Mouse (Mus musculus): ENCODE measurements around the gene Yjefn3.

Yjefn3 gene

DNA sequence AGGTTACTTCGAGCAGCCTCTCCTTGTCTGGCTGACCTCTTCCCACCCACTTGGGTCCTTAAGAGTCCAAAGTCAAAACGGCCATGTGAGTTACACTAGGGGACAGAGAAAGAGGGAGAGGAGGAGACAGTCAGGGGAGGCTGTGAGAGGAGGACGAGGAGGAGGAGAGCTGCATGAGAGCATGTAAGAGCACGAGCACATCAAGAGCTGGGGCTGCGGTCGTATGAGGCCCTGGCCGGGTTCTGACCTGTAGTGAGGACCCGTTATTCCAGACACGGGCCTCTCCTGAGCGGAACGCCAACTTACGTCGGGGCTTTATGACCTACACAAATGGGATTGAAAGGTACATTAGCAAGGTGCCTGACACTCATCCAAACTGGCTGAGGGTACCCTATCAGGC, 9.4 kb upstream of the Yjefn3 start:
- in situ Hi-C loops (cut with MboI, MseI) = no loop called here

DNA sequence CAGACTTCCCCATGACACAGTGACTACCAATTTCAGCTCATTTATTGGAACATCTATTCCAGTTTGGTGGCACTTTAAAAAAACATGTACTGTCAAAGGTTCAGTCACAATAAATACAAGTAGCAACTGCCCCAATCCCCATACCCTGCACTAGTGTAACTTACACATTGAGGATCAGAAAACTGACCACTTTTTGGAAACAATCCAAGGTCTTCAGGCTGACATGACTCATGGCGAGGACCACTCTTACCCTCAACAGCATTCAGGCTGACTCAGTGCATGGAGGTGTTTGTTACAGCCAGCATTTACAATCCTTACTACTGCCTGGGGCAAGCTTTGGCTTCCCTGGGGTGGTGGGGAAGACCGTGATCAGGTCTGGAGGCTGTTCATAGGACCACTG, 4.6 kb upstream of the Yjefn3 start:
- in situ Hi-C loops (cut with MboI, MseI) = no loop called here

DNA sequence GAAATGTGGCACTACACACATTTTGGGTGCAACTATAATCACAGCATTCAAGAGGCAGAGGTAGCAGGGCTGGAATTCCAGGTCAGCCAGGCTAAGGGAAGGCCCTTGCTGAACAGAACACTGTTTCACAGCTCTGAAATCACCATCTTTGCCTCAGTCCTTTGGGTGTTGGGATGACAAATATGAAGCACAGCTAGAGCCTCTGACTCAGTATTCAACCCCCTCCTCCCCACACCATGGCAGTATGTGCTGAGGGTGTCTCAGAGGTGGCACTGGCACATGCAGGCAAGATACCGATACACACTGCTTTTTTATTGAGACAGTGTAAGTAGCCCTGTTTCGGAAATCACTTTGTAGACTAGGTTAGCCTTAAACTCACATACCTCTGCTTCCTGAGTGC, 3.7 kb upstream of the Yjefn3 start:
- in situ Hi-C loops (cut with MboI, MseI) = no loop called here

DNA sequence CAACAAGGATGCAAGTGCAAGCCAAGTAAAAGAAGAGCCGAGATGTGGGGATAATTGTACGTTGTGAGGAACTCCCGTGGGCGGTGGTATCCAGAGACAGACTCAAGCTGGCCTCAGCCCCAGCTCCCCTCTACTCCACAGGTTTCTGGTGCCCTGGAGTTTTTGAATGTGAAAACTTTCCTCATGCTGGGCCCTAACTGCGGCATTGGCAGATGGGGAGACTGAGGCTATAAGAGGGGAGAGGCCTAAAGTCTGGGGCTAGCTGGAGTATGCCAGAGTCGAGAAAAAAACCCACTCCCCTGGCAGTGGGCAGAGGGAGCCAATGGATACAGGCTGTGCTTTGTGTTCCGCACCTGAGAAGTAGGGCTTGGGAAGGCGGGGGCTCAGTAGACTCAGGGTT, 1.6 kb upstream of the Yjefn3 start:
- in situ Hi-C loops (cut with MboI, MseI) = no loop called here

DNA sequence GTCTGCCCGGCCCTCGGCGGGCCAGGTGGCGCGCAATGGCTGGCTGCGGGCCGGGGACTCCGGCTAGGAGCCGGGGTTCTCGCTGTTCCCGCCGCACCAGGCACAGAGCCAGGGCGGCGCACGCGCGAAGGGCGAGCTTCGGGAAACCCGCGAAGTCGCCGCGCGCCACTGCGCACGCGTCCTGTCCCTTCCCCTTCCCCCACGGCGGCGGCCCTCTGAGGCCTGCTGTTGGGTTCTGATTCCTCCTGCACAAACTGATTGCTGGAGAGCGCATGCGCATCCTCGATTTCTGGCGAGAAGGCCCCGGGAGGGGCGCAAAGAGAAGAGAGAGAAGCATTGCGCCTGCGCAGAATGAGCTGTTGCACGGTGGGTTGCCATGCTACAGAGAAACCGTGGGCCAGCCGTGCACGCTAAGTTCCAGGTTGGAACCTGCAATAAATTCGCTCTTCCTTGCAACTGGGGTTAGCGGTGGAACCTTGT, 591 bp upstream of the Yjefn3 start:
- in situ Hi-C loops (cut with MboI, MseI) = no loop called here

DNA sequence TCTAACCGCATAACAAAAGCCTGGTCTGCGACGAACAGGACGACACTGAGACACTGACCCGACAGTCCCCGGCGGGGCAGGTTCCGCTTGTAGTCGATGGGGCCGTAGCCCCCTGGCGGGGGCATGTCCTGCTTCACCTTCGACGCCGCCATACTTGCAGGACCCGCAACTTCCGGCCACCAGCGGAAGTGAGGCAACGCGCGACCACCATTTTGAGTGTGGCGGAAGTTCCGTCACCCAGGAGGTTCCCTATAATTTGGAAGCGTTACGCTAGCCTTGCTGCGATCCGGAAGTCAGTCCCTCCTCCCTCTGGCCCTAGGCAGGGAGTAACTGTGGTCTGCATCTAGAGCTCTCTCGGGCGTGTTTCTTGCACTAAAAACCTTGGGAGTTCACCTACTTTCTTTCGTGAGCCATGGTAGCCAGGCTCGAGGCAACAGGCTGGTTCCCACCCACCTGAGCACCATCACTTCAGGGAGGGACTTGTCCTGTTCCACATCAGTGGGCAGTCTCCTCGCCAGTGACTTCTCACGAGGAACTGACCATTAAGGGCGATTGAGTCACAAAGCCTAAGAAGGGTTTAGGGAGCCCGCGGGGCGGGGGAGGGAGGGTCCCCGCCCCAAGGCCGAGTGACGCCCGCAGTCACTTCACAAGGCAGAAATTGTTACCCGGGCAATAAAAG, 889 bp downstream of the Yjefn3 start:
- in situ Hi-C loops (cut with MboI, MseI) = no loop called here

DNA sequence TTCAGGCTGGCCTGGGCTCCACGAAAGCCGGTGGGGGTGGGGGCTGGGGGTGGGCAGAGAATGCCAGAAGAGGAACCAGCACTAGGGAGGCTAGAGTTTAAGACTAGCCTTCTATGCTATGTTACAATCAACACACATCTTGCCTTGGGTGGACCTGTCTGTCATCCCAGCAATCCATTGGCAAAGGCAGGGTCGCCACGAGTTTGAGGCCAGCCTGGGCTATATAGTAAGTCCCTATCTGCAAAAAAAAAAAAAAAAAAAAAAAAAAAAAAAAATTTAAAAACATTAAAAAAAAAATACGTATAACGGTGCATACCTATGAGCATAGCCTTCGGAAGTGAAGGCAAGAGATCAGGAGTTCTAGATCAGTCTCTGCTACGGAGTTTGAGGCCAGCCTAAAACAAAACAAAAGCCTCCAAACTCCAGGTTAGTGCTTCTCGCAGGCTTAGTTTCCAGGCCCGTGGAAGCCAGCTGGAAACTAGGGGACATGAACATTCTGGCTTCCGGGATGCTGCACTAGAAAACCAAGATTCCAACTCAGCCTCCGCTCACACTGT, 1.5 kb downstream of the Yjefn3 start:
- in situ Hi-C loops (cut with MboI, MseI) = no loop called here

DNA sequence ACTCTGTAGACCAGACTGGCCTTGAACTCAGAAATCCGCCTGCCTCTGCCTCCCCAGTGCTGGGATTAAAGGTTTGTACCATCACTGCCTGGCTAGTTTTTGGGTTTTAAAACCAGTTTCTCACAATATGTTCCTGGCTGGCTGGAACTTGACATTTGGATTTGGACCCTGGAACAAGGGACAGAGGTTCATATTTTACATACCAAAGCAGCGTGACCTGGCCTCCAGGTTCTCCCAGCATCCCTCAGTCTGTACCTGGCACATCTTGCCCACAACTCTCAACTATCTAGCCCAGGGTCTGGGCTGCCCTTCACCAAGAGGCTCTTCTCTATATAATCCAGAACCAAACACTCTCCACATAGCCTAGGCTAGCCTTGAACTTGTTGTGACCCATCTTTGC, 2.6 kb downstream of the Yjefn3 start:
- in situ Hi-C loops (cut with MboI, MseI) = no loop called here

DNA sequence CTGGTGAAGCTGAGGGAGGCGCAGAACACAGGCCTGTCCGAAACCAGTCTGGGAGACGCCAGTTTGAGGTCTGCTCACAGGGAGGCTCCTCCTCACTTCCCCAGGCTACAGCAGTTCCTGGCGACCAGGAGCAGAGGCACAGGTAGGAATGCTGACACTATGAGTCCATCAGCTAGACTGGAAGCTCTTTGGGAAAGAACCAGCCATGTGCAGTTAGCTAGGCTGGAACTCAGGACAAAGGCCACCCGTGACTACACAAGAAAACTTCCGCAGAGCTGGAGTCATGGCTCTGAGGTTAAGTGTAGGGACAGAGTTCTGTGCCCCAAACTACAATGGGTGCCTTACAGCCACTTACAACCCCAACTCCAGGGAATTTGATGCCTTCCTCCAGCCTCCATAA, 4.7 kb downstream of the Yjefn3 start:
- in situ Hi-C loops (cut with MboI, MseI) = no loop called here

DNA sequence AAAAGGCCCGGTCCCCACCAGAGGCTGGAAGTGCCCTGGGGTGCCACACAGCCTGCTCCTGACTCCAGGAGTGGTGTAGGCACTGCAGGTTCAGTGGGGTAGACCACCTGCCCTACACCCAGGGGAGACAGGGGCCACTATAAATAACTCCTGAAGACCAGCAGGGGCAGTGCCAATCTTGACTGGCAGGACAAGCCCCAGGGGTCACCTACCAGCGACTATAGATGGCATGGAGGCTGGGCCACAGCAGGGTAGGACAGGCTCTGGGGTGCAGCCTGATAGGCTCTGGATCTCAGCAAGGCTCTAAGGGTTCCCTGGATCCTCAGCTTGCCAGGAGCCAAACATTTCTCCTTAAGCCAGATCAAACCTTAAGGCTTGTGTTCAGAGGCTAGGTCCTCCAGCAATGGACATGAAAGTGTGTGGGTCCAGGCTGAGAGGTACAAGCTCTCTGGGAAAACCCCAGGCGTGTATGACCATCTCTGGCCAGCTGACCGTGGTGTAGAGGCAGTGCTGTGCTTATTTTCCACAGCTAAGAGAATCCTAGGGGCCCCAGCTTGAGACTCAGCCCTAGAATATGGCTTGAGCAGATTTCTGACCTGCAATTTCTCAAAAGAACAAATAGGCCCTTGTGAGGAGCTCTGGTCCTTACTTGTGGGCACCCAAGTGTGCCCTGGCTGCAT, 6.6 kb downstream of the Yjefn3 start:
- in situ Hi-C loops (cut with MboI, MseI) = no loop called here

DNA sequence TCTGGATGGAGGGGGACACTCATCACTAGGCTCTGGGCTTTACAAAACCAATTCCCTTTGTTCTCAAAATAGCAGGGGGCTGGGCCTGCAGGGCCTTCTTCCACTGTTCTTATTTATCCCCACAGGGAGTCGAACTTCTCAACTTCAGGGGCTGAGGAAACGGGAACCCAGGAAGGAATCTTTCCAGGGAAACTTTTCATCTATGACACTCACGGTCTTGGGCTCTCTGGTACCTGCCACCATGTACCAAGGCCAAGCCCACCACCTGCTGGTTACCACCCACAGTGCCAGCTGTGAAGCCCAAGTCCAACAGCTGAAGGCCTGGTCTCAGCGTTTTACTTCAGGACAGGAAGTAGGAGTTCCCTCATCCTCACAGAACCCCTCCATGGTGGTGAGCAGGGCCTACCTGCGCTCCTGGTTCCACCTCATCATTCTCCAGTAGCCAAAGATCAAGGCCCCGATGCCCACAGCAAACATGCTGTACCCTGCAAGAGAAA, 7.6 kb downstream of the Yjefn3 start:
- in situ Hi-C loops (cut with MboI, MseI) = loop anchor here in 1 of 2 experiments (5.0 kb wide), 1 partner anchor 58 kb away; no protein-coding TSS in a partner anchor

DNA sequence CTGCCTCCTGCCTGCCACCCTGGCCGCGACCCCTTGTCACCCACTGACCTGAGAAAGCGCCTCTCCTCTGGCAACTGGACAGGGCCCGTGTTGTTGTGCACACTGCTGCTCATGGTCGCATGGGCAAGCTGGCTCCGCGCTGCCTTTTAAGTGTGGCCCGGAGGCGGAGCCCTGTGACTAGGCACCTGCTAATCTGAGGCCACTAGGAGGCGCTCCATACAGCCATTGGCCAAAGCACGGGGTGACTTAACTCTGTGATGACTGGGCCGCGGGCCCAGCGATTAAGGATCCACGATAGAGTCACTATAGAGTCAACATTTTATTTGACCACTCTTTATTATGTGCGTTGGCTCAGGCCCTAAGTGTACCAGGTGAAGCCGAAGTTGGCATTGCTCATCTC, 8.6 kb downstream of the Yjefn3 start:
- in situ Hi-C loops (cut with MboI, MseI) = loop anchor here in 1 of 2 experiments (5.0 kb wide), 1 partner anchor 57 kb away; no protein-coding TSS in a partner anchor

DNA sequence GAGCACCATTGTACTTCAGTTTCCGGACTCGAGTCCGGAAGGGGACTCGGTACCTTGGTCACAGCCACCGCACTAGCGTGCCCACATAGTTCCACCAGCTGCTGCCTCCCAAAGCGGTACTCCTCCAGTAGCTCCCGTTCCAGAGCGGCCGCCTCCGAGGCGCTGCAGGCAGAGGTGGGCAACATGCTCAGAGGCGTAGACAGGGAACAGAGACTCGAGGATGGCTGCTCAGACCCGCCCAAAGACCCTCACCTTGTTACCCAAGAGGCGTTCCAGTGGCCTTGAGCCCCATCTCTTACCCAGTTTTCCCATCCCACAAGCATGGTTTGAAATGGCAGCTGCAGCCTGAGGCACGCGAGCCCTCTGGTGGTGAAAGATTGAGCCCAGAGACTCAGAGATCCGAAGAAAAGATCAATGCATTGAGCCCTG, 11.7 kb downstream of the Yjefn3 start:
- in situ Hi-C loops (cut with MboI, MseI) = loop anchor here in 1 of 2 experiments (5.0 kb wide), 1 partner anchor 54 kb away; no protein-coding TSS in a partner anchor

DNA sequence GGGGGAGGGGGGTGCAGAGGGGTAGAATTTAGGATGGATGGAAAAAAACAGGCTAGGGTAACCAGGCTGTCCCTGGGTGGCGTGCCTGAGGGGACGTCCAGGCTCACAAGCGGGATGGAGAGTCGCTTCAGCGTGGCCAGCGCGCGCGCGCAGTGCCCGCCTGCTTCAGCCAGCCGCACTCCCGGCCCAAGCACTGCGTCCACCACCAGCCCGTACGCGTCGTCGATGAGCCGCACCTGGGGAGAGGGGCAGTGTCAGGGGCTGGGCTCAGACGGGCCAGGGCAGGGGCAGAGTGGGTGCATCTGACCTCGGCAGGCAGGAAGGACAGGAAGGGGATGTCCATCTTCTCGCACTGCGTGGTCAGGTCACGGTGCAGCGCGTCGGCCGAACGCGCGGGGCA, 13.6 kb downstream of the Yjefn3 start:
- in situ Hi-C loops (cut with MboI, MseI) = no loop called here

DNA sequence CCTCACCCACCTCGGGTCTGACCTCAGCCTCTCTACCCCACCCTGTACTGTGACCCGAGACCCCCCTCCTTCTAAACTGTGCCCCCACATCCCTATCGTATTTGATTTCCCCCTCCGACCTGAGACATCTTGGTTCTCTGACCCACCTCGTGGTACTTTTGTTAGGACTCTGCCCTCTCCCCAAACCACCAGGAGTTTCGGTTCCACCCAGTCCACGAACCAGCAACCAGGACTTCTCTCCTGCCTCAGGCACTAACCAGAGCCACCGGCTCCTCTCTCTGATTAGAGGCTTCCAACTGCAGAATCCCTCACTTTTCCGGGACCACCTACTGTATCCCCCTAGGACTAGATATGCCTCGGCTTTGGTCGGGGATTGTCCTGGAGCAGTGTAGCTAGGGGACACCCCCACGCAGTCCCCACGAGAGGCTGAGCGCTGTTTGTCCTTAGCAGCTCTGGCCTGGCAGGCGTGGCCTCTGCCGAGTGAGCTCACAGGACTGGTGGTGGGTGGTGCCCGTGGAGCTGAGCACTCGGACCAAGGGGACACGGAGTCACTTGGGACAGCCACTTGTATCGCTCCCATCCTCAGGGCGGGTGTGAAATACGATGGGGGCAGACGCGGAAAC, 14.2 kb downstream of the Yjefn3 start:
- in situ Hi-C loops (cut with MboI, MseI) = no loop called here

DNA sequence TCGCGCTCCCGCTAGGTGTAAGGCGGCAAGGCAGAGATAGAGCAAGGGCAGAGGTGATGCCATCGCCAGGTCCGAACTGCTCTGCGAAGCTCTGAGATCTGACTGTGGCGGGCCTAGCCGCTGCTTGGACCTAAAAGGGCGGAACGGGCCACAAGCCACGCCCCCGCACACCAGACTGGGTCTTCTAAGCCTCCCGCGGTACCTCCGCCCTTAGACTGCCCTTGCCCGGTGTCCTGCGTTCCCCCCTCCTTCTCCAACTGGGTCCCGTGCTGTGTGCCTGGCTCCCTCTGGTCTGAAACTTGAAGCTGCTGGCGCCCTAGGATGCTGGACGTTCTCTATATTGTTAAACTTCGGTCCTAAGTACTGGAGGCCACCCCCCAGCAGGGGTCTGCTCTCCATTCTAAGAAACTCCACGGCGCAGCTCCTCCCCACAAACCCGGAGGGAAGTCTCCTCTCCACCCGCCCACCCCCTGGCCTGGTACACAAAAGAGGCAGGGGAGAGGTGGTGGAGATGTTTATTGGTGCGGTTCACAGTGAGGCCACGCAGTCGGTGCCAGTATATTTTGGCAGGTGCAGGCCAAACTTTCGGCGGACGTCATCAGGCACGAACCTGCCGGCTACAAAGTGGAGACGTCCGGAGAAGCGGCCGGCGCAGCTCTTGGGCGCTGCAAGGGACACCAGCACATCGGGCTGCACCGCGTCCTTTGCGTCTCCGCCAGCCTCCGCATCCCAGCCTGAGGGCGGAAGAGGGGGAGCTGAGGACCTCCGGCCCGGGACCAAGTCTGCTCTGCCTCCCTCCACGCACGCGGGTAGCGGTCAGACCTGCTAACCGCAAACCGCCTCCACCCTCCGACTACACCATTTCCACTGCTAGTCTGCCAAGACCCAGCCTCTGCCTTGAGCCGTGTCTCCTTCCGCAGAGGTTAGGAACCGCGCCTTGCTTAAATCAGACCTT, 14.9 kb downstream of the Yjefn3 start, which contains the start of gene Cilp2:
Cilp2 (minus strand) TSS at position 399 of the 955 bp plus-strand sequence.
- in situ Hi-C loops (cut with MboI, MseI) = no loop called here

DNA sequence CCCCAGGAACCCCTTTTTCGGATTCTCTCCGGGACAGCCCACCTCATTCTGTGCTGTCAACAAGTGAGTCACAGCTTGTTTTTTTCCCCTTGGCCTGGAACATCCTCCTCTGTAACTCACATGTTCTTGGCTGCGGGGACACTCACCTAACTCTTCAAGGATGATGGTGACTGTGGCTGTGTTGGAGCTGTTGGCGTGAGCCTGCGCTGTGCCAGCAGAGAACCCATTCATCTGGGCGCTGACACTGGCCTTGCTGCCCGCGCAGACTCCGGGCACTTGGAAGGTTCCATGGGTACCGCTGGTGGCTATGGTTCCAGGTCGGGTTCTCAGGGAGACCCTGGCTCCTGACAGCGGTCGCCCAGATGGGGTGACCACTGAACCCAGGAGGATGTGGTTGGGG, 18.4 kb downstream of the Yjefn3 start:
- in situ Hi-C loops (cut with MboI, MseI) = no loop called here

DNA sequence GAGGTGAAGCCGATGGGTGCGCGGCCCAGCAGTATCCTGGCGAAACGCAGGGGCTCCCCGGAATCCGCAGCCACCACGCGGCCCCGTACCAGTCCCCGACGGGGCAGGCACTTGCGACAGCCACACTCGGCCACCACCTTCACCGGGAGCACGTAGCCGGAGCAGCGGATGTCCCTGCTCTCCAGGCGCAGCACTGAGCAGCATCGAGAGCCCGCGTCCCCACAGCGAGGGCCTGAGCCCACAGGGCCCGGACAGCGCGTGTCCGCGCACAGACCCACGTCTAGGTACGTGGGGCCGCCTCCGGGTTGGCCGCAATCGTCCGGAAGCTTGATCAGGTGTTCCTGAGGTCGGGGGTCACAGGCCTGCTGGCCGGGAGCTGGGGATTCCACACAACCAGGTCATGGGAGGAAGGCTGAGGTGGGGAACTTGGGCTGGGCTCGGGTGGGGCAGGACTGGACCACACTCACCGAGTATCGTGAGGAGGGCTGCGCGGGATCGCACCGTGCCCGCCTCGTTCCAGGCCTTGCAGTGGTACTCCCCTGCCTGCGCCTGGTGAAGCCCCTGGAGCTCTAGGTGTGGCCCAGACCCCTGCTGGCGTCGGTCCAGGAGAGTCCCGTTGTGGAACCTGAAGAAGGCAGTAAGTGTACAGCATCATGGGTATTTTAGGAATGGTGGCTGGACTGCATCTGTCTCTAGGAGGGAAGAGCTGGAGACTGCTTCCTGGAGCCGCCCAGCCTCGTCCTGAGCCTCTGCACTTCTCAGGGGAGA, 19.5 kb downstream of the Yjefn3 start:
- in situ Hi-C loops (cut with MboI, MseI) = no loop called here

DNA sequence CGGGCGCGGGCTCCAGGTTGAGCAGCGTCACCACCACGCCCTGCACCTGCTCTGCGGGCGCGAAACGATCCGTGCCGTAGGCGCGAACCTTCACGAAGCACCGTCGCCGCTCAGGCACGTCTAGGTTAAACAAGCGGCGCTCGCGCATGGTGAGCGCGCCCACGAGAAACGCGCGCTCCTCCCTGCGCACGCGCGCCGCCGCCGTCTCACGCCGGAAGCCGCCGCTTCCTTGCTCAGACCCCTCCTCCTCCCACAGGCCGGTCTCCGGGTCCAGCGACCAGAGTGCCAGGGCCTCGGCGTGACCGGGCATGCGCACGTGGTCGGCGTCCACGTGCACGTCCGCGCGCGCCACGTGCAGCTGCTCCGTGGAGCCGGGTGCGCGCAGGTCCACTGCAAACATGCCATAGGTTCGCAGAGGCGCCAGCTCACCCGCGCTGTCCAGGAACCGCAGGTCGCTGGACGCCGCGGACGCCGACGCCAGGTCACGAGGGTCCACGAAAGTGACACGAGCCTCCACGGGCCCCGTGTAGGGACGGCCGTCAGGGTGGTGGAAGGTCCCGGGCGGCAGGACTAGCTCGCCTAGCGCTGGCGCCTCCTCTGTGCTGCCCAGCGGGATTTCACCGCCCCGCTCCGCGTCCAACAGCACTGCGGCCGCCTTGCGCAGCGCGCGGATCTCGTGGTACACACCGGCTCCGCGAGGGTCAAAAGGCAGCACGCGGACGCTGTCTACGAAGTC, 20.3 kb downstream of the Yjefn3 start:
- in situ Hi-C loops (cut with MboI, MseI) = no loop called here
